Mouse (Mus musculus) splenic B cell, adult 2 months (primary cell): ENCODE measurements around the gene Pip4k2a.

Experiments
- DNase-seq: peaks from one replicate; pipeline ENCODE4 v3.0.0-alpha.2; 2011; ENCODE audit warnings: low read depth, low spot score
- H3K27me3 ChIP-seq: 2 replicates; pipeline ENCODE4 v1.6.1; 2012; ENCODE audit warnings: mild to moderate bottlenecking, low read length, moderate library complexity, mixed read lengths; ENCODE audit not compliant: control insufficient read depth, poor library complexity, insufficient read depth, severe bottlenecking
- H3K36me3 ChIP-seq: 2 replicates; pipeline ENCODE4 v1.6.1; 2012; ENCODE audit warnings: mild to moderate bottlenecking, low read length, moderate library complexity, mixed read lengths; ENCODE audit not compliant: control insufficient read depth, poor library complexity, insufficient read depth, severe bottlenecking

Gene Pip4k2a

DNA sequence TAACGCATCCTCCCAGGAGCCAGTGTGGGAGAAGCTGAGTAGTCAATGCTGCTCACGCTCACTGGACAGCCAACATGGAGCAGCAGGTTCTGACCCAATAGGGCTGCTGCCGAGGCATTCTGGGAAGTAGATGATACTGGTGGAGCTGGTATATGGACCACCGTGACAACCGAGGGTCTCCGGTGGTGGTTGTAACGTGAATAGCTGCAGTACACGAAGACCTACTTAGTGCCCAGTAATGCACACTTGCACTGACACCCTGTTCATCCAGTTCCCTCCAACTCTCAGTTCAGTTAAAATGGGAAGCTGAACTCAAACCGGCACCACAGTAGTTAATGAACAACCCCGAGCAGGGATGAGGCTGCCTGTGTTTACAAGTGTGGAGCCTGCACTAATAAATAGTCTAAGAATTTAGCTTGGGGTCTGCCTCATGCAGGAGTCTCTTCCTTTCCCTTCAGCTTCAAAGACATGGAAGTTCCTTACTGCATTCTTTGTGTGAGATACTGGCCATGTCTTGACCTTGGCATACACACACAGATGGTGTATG is 105.9 kb downstream of the Pip4k2a start:
- DNase-seq, result no peak
- H3K27me3 ChIP-seq, result no peaks in the 10 kb centered on the region

GRCm38 (mm10) chr2:18890227-18891001 is 107.5 kb downstream of the Pip4k2a start:
- Histone ChIP-seq H3K36me3 (peaks cover 4% of the 10 kb centered on the region), H3K27me3 (no peaks in the 10 kb centered on the region)
- no peak for DNase-seq

More for the DNA sequence above, 105.9 kb downstream of the Pip4k2a start:
- H3K36me3 ChIP-seq, result peaks cover 2% of the 10 kb centered on the region

- Histone ChIP-seq H3K36me3 (peaks cover 4% of the 10 kb centered on the region), H3K27me3 (no peaks in the 10 kb centered on the region)
- peak; percentile 49 for DNase-seq
Observed at GRCm38 (mm10) chr2:18884277-18884676, 113.6 kb downstream of the Pip4k2a start.

GRCm38 (mm10) chr2:18874626-18875025 is 123.3 kb downstream of the Pip4k2a start:
- no peak for DNase-seq
- Histone ChIP-seq H3K27me3 (no peaks in the 10 kb centered on the region), H3K36me3 (peaks cover 5% of the 10 kb centered on the region)

- no peak for DNase-seq
- Histone ChIP-seq H3K27me3 (no peaks in the 10 kb centered on the region), H3K36me3 (peaks cover 5% of the 10 kb centered on the region)
Observed at GRCm38 (mm10) chr2:18874063-18874462, 123.9 kb downstream of the Pip4k2a start.

GRCm38 (mm10) chr2:18873440-18873839 is 124.5 kb downstream of the Pip4k2a start:
- no peak for DNase-seq
- H3K27me3 ChIP-seq, result no peaks in the 10 kb centered on the region
- peaks cover 5% of the 10 kb centered on the region for H3K36me3 ChIP-seq

DNA sequence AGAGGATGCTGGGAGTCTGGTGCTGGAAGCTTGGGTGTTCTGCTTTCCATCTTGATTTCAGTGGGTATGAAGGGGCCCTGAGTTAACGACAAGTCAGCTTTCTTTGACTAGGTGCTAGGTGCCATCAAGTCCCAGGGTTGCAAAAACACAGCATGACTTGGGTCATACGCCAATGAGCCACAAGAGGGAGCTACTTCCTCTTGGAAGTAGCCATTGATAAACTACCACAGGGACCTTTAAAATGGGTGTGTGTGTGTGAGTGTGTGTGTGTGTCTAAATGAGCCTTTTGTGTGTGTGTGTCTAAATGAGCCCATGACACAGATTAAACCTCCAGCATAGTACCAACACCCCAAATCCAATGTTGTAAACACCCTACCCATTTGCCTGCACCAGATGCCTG is 125.1 kb downstream of the Pip4k2a start:
- peak; percentile 89 for DNase-seq
- Histone ChIP-seq H3K36me3 (peaks cover 5% of the 10 kb centered on the region), H3K27me3 (no peaks in the 10 kb centered on the region)

DNA sequence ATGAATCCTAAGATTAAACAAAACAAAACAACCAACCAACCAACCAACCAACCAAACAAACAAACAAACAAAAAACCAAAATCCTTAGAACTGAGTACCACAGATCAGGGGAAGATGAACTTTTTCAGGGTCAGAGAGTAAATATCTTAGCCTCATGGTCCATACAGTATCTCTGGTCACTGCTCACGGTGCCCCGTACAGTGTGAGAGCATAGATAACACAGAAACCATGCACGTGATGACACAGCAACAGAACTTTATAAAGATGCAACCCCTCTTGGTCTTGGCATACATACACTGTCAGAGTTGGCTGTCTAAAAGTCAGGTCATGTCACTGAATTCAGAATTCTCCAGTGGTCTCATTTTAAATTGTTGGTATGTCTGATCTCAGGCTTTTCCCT is 126.8 kb downstream of the Pip4k2a start:
- DNase-seq, result no peak
- H3K36me3 ChIP-seq, result peaks cover 5% of the 10 kb centered on the region
- no peaks in the 10 kb centered on the region for H3K27me3 ChIP-seq

DNA sequence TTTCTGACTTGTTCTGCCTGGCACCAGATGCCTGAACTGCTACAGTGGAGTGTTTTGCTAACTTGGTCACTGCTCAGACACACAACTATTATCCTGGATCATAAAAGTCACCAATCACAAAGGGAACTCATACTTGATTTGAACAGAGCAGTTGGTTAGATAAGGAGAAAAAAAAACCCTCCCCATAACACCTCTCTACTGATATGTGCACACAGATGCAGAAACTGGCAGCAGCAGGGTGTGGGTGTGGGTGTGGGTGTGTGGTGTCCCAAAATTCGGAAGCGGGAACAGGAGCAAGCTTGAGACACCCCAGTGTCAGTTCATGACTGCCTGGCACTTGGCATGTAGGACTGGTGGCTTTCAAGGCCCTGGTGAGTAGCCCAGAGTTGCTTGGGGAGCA is 130.9 kb downstream of the Pip4k2a start:
- Histone ChIP-seq H3K27me3 (no peaks in the 10 kb centered on the region), H3K36me3 (peaks cover 1% of the 10 kb centered on the region; the same call in 1 of the 2 replicates)
- no peak for DNase-seq

DNA sequence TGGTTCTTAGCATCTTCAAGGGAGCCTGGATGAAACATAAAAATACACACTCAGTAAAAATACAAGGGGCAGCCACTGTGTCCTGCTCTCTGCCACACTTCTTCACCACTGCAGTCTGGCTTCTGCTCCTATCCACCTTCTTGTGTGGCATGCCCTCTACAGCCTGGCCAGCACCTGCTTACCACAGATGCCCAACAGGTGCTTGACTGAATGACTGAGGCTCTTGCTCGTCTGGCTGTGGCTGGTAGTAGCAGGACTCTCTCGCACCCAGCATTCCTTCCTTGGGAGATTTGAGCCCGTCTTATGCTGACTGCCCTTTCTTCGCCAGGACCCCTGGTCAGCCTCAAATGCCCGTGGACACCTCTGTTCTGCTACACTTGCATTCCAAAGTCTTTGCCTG is 133.2 kb downstream of the Pip4k2a start:
- Histone ChIP-seq H3K27me3 (no peaks in the 10 kb centered on the region), H3K36me3 (peaks cover 4% of the 10 kb centered on the region; the same call in 1 of the 2 replicates)
- no peak for DNase-seq

DNA sequence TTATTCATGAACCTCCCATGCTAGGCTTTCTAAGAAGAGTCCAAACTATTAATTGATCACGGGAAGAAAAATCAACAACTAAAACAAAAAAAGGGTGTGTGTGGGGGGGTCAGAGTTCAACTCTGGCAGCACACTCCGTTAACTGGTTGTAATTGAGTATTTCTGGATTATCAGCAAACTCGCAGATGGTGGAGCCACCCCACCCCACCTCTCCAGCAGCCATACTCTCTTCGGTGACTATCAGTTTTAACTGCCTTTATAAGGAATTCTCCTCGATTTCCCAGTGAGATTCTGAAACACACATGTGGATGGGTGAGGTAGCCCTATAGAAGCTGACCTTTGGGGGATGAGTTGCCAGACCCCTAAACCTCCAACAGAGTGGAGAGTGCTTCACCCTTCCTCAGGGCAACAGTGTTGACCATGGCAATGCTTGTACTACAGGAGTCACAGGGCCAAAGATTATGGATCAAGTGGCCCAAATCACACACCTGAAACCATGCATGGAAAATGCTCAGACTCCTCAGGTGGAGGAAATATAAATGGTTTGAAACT is 136.2 kb downstream of the Pip4k2a start:
- no peak for DNase-seq

GRCm38 (mm10) chr2:18860686-18861085 is 137.2 kb downstream of the Pip4k2a start:
- Histone ChIP-seq H3K27me3 (no peaks in the 10 kb centered on the region), H3K36me3 (peaks cover 4% of the 10 kb centered on the region; the same call in 1 of the 2 replicates)
- DNase-seq, result no peak

More for the DNA sequence above, 136.2 kb downstream of the Pip4k2a start:
- Histone ChIP-seq H3K27me3 (no peaks in the 10 kb centered on the region), H3K36me3 (peaks cover 4% of the 10 kb centered on the region; the same call in 1 of the 2 replicates)

GRCm38 (mm10) chr2:18857952-18858351 is 140.0 kb downstream of the Pip4k2a start:
- H3K27me3 ChIP-seq, result no peaks in the 10 kb centered on the region
- 0 out of 2 replicates have a peak, but pooled peaks cover 4% of the 10 kb centered on the region for H3K36me3 ChIP-seq
- no peak for DNase-seq

- DNase-seq, result no peak
- Histone ChIP-seq H3K36me3 (0 out of 2 replicates have a peak, but pooled peaks cover 3% of the 10 kb centered on the region), H3K27me3 (no peaks in the 10 kb centered on the region)
Observed at GRCm38 (mm10) chr2:18856461-18856860, 141.5 kb downstream of the Pip4k2a start.

- H3K27me3 ChIP-seq, result no peaks in the 10 kb centered on the region
Observed at GRCm38 (mm10) chr2:18855246-18855645, 142.7 kb downstream of the Pip4k2a start.

More at GRCm38 (mm10) chr2:18855246-18855645, 142.7 kb downstream of the Pip4k2a start:
- no peak for DNase-seq
- peaks cover 4% of the 10 kb centered on the region; the same call in 1 of the 2 replicates for H3K36me3 ChIP-seq
